Mouse (Mus musculus): ENCODE results near the gene Msrb3.

The Msrb3 gene

GRCm38 (mm10) chr10:120898785-120899762 is at the start of gene Msrb3:
Msrb3 (minus strand) TSS chr10:120899101.
- DNase-seq: peak; percentile 91 to 93

GRCm38 (mm10) chr10:120948461-120948860 is 49.6 kb upstream of the Msrb3 start:
- no peak for DNase-seq

GRCm38 (mm10) chr10:120947842-120948241 is 48.9 kb upstream of the Msrb3 start:
- DNase-seq: no peak

- peak in 1 of 2 experiments; percentile 39 for DNase-seq
These were observed 47.9 kb upstream of the Msrb3 start for GRCm38 (mm10) chr10:120946847-120947246.

GRCm38 (mm10) chr10:120938904-120939208 is 40.0 kb upstream of the Msrb3 start:
- DNase-seq: no peak

- DNase-seq: peak; percentile 47 to 48
These were observed 39.4 kb upstream of the Msrb3 start for GRCm38 (mm10) chr10:120938077-120938903.

- DNase-seq: no peak
These were observed 30.6 kb upstream of the Msrb3 start for GRCm38 (mm10) chr10:120929536-120929935.

- DNase-seq: peak in 1 of 2 experiments; percentile 29
These were observed 29.3 kb upstream of the Msrb3 start for GRCm38 (mm10) chr10:120928183-120928582.

- DNase-seq: no peak
These were observed 27.3 kb upstream of the Msrb3 start for GRCm38 (mm10) chr10:120926156-120926555.

- no peak for DNase-seq
These were observed 22.6 kb upstream of the Msrb3 start for GRCm38 (mm10) chr10:120921501-120921900.

- no peak for DNase-seq
These were observed 21.7 kb upstream of the Msrb3 start for GRCm38 (mm10) chr10:120920604-120921003.

- no peak for DNase-seq
These were observed 17.3 kb upstream of the Msrb3 start for GRCm38 (mm10) chr10:120916250-120916649.

- peak; percentile 71 to 88 for DNase-seq
These were observed 16.2 kb upstream of the Msrb3 start for GRCm38 (mm10) chr10:120914948-120915631.

GRCm38 (mm10) chr10:120914286-120914685 is 15.4 kb upstream of the Msrb3 start:
- DNase-seq: no peak

GRCm38 (mm10) chr10:120913796-120914195 is 14.9 kb upstream of the Msrb3 start:
- no peak for DNase-seq

GRCm38 (mm10) chr10:120911971-120912370 is 13.1 kb upstream of the Msrb3 start:
- DNase-seq: no peak

GRCm38 (mm10) chr10:120908776-120909574 is 10.1 kb upstream of the Msrb3 start:
- DNase-seq: no peak

GRCm38 (mm10) chr10:120904676-120905075 is 5.8 kb upstream of the Msrb3 start:
- no peak for DNase-seq

- no peak for DNase-seq
These were observed 5.1 kb upstream of the Msrb3 start for GRCm38 (mm10) chr10:120903843-120904468.

GRCm38 (mm10) chr10:120901746-120902145 is 2.8 kb upstream of the Msrb3 start:
- no peak for DNase-seq

GRCm38 (mm10) chr10:120900096-120900495 is 1.2 kb upstream of the Msrb3 start:
- DNase-seq: no peak

GRCm38 (mm10) chr10:120898357-120898756 is 544 bp downstream of the Msrb3 start:
- DNase-seq: peak; percentile 20 to 25
